Mouse (Mus musculus) cerebellum, adult 2 months (tissue): ENCODE measurements around the gene Slc25a29.

Experiments used
- CTCF ChIP-seq: fragments of 200-500 bp; IDR thresholded peaks from 2 replicates; pipeline ENCODE4 v1.5.1; 2011; ENCODE audit warnings: low read depth, mild to moderate bottlenecking, control low read depth, low read length, moderate library complexity, borderline replicate concordance; ENCODE audit not compliant: insufficient read depth
- POLR2A ChIP-seq: fragments of 200-500 bp; IDR thresholded peaks from 2 replicates; pipeline ENCODE4 v1.6.1; 2011; ENCODE audit warnings: low read length, control low read depth, borderline replicate concordance; ENCODE audit not compliant: insufficient read depth

GRCm38 (mm10) chr12:108823036-108823435 is 12.6 kb downstream of the Slc25a29 start:
- TF ChIP-seq POLR2A (no peak), CTCF (no peak)
